Mouse (Mus musculus): ENCODE data around the gene Zfp362. TPM values are rescaled to one million over a fixed set of nuclear protein-coding genes. Genes with fewer than 3 reads are reported as not detected.

Zfp362 gene
- polyA plus RNA-seq, 1 experiment from 2014 or later = 12.9 TPM

- Histone ChIP-seq H3K4me3 (ENCODE audit: low read depth, low read length) (no peak overlapping the region), H3K27me3 (replicated peaks; ENCODE audit: control insufficient read depth, insufficient read depth, low read length) (no peaks in the 10 kb centered on the region), H3K36me3 (ENCODE audit: control insufficient read depth, insufficient read depth) (peaks cover 60% of the 10 kb centered on the region), H3K9me3 (ENCODE audit: control insufficient read depth) (no peaks in the 10 kb centered on the region), H3K27ac (ENCODE audit: low read depth, low read length) (no peak overlapping the region; the same call in 1 of the 2 replicates), H3K4me2 (replicated peaks; ENCODE audit: low read depth) (no peak overlapping the region), H3K4me1 (replicated peaks; ENCODE audit: control insufficient read depth, insufficient read depth, low read length) (no peaks in the 10 kb centered on the region), H3K9ac (ENCODE audit: low read depth, low read length) (no peak overlapping the region)
- no peak for TF ChIP-seq CTCF (IDR thresholded peaks at IDR 0.05; ENCODE audit: low read depth)
- WGBS = 89% methylated on average over 11 of the region's 11 CpGs
- ATAC-seq = no peak
Observed at GRCm38 (mm10) chr4:128773820-128774219, 32.0 kb downstream of the Zfp362 start.

GRCm38 (mm10) chr4:128770698-128771097 lies 35.1 kb downstream of the Zfp362 start:
- WGBS = 71% methylated on average over 5 of the region's 5 CpGs
- no peak for ATAC-seq
- Histone ChIP-seq H3K27me3 (replicated peaks; ENCODE audit: control insufficient read depth, insufficient read depth, low read length) (no peaks in the 10 kb centered on the region), H3K36me3 (ENCODE audit: control insufficient read depth, insufficient read depth) (peaks cover 32% of the 10 kb centered on the region), H3K27ac (ENCODE audit: low read depth, low read length) (no peak overlapping the region), H3K9me3 (ENCODE audit: control insufficient read depth) (no peaks in the 10 kb centered on the region), H3K4me2 (replicated peaks; ENCODE audit: low read depth) (no peak overlapping the region), H3K9ac (ENCODE audit: low read depth, low read length) (no peak overlapping the region), H3K4me3 (ENCODE audit: low read depth, low read length) (no peak overlapping the region), H3K4me1 (replicated peaks; ENCODE audit: control insufficient read depth, insufficient read depth, low read length) (no peaks in the 10 kb centered on the region)
- TF ChIP-seq CTCF (IDR thresholded peaks at IDR 0.05; ENCODE audit: low read depth) = no peak

GRCm38 (mm10) chr4:128769569-128770355 lies 36.1 kb downstream of the Zfp362 start:
- no peak overlapping the region for H3K4me3 ChIP-seq (ENCODE audit: low read depth, low read length)
- no peak overlapping the region for H3K27ac ChIP-seq (ENCODE audit: low read depth, low read length)
- ATAC-seq = no peak
- WGBS = 65% methylated on average over 13 of the region's 13 CpGs
- H3K9ac ChIP-seq (ENCODE audit: low read depth, low read length) = no peak overlapping the region
- no peaks in the 10 kb centered on the region for H3K9me3 ChIP-seq (ENCODE audit: control insufficient read depth)
- H3K4me2 ChIP-seq (replicated peaks; ENCODE audit: low read depth) = no peak overlapping the region
- H3K27me3 ChIP-seq (replicated peaks; ENCODE audit: control insufficient read depth, insufficient read depth, low read length) = no peaks in the 10 kb centered on the region
- H3K36me3 ChIP-seq (ENCODE audit: control insufficient read depth, insufficient read depth) = peaks cover 24% of the 10 kb centered on the region
- no peaks in the 10 kb centered on the region for H3K4me1 ChIP-seq (replicated peaks; ENCODE audit: control insufficient read depth, insufficient read depth, low read length)
- TF ChIP-seq CTCF (IDR thresholded peaks at IDR 0.05; ENCODE audit: low read depth) = no peak

DNA sequence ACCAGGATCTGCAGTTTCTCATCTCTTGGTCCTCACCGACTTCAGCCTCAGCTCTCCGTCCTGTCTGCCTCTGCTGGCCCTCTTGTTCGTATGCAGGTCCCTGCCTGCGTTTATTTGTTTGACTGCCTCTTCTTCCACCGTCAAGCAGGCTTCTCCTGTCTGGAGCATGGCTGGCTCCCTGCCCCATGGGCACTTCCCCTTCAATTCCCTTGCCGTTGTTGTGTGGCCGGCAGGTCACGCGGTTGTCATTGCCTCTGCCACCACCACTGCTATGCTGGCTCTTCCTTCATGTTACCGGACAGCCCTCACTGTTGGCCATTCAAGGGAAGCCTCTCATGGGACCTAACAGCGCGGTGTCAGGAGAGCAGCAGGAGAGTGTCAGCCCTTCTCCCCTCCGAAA lies 37.7 kb downstream of the Zfp362 start:
- no peaks in the 10 kb centered on the region for H3K27me3 ChIP-seq (replicated peaks; ENCODE audit: control insufficient read depth, insufficient read depth, low read length)
- peaks cover 10% of the 10 kb centered on the region; the same call in 1 of the 2 replicates for H3K36me3 ChIP-seq (ENCODE audit: control insufficient read depth, insufficient read depth)
- TF ChIP-seq CTCF (IDR thresholded peaks at IDR 0.05; ENCODE audit: low read depth) = no peak
- no peak for ATAC-seq
- H3K9me3 ChIP-seq (ENCODE audit: control insufficient read depth) = no peaks in the 10 kb centered on the region
- no peaks in the 10 kb centered on the region for H3K4me1 ChIP-seq (replicated peaks; ENCODE audit: control insufficient read depth, insufficient read depth, low read length)
- no peak overlapping the region for H3K4me3 ChIP-seq (ENCODE audit: low read depth, low read length)
- no peak overlapping the region for H3K4me2 ChIP-seq (replicated peaks; ENCODE audit: low read depth)
- H3K9ac ChIP-seq (ENCODE audit: low read depth, low read length) = no peak overlapping the region
- WGBS = 68% methylated on average over 13 of the region's 13 CpGs
- H3K27ac ChIP-seq (ENCODE audit: low read depth, low read length) = no peak overlapping the region

DNA sequence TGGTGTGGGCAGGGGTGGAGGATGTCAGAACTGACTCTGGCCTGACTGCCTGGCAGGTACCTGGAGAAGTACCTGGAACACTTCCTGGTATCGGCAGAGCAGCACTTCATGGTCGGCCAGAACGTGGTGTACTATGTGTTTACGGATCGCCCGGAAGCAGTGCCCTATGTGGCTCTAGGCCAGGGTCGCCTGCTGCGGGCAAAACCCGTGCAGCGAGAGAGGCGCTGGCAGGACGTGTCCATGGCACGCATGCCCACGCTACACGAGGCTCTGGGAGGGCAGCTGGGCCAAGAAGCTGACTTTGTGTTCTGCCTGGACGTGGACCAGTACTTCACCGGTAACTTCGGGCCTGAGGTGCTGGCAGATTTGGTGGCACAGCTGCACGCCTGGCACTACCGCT lies 38.9 kb downstream of the Zfp362 start:
- Histone ChIP-seq H3K4me3 (ENCODE audit: low read depth, low read length) (no peak overlapping the region), H3K4me2 (replicated peaks; ENCODE audit: low read depth) (no peak overlapping the region), H3K27me3 (replicated peaks; ENCODE audit: control insufficient read depth, insufficient read depth, low read length) (no peaks in the 10 kb centered on the region), H3K4me1 (replicated peaks; ENCODE audit: control insufficient read depth, insufficient read depth, low read length) (no peaks in the 10 kb centered on the region), H3K9ac (ENCODE audit: low read depth, low read length) (no peak overlapping the region), H3K27ac (ENCODE audit: low read depth, low read length) (no peak overlapping the region), H3K9me3 (ENCODE audit: control insufficient read depth) (no peaks in the 10 kb centered on the region), H3K36me3 (ENCODE audit: control insufficient read depth, insufficient read depth) (no peaks in the 10 kb centered on the region)
- no peak for ATAC-seq
- TF ChIP-seq CTCF (IDR thresholded peaks at IDR 0.05; ENCODE audit: low read depth) = no peak
- WGBS = 90% methylated on average over 20 of the region's 20 CpGs

DNA sequence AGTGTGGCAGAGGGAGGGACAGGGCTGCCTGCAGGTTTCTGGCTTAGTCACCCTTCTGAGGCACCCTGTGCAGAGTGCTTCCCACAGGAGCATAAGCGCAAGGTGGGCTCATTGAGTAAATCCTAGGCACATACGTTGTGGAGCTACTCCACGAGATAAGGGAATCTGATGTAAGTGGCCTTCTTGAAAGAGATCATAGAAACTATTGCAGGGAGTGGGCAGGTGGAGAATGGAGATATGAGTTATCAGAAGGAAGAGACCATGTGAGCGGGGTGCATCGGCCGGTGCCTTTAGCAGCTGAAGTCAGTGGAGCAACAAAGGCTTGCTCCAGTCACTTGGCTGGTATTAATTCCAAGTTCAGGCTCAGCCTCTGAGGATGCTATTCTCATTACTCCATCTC lies 45.8 kb downstream of the Zfp362 start:
- Histone ChIP-seq H3K9ac (ENCODE audit: low read depth, low read length) (no peak overlapping the region), H3K36me3 (ENCODE audit: control insufficient read depth, insufficient read depth) (no peaks in the 10 kb centered on the region), H3K4me2 (replicated peaks; ENCODE audit: low read depth) (no peak overlapping the region), H3K4me1 (replicated peaks; ENCODE audit: control insufficient read depth, insufficient read depth, low read length) (no peaks in the 10 kb centered on the region), H3K9me3 (ENCODE audit: control insufficient read depth) (no peaks in the 10 kb centered on the region), H3K4me3 (ENCODE audit: low read depth, low read length) (no peak overlapping the region), H3K27ac (ENCODE audit: low read depth, low read length) (no peak overlapping the region), H3K27me3 (replicated peaks; ENCODE audit: control insufficient read depth, insufficient read depth, low read length) (no peaks in the 10 kb centered on the region)
- WGBS = 57% methylated on average over 6 of the region's 6 CpGs
- no peak for TF ChIP-seq CTCF (IDR thresholded peaks at IDR 0.05; ENCODE audit: low read depth)
- no peak for ATAC-seq

Measured in intestine, postnatal 0 days (tissue).